Mouse (Mus musculus): Measurements from ENCODE around the gene Trappc11. TPM values are rescaled to one million over a fixed set of nuclear protein-coding genes. Genes with fewer than 3 reads are reported as not detected.

Trappc11 gene
- 17.8 and 21.5 TPM in 2 replicates for polyA plus RNA-seq (2012; rRNA removed; ENCODE audit: low replicate concordance)

DNA sequence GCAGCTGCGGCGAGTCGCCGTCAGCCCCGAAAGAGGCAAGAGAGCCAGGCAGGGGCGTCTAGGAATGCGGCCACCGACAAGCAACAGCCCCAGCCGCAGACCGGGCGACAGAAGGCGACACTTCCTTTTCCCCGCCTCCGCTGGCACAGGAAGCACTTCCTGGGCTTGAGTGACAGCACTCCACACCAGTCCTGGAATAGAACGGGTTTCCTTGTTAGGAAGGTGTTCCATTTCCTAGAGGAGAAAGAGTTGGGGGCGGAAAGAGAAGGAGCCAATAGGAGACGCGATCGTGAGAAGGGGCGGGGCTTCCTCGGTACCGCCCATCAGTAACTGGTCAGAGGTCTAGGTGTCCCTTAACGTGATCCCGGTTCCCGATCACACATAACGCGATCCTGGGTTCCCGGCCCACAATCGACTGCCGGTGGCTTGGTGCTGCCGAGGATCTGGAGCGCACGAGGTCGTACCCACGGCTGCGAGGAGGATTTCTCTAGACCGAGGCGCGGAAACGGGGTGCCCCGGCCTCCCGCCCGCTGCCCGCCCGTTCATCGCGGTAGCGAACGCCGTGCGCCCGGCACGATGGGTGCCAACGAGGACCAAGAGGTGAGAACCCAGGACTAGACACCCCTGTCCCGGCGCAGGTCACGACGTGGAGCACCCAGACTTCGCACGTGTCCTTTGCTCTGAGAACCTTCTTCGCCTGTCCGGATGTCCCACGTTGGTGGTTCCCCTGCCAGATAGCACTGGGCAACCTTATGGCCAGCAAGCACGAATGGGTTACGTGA, at the start of gene Trappc11, which contains the start of gene Rwdd4a:
Gene Trappc11, minus strand, starts transcription at position 127 of the 782 bp plus-strand sequence.
Gene Rwdd4a, plus strand, starts transcription at position 321 of the 782 bp plus-strand sequence.

GRCm38 (mm10) chr8:47446312-47447046, 86.8 kb downstream of the Trappc11 start, which contains the start of gene Stox2:
Gene Stox2, minus strand, starts transcription at chr8:47446362.

Other genes starting within 250 kb of the Trappc11 start
- gene Stox2, start 87.1 kb downstream of the Trappc11 start, polyA plus RNA-seq (2012; rRNA removed; ENCODE audit: low replicate concordance): 2.8 and 3.5 TPM in 2 replicates
- 12.6 and 19.9 TPM in 2 replicates for gene Rwdd4a, start 194 bp upstream of the Trappc11 start, polyA plus RNA-seq (2012; rRNA removed; ENCODE audit: low replicate concordance)
- 1.5 and 4.3 TPM in 2 replicates for gene Ing2, start 142.1 kb upstream of the Trappc11 start, polyA plus RNA-seq (2012; rRNA removed; ENCODE audit: low replicate concordance)
- 4.4 and 20.5 TPM in 2 replicates for gene Cdkn2aip, start 180.5 kb upstream of the Trappc11 start, polyA plus RNA-seq (2012; rRNA removed; ENCODE audit: low replicate concordance)